Mouse (Mus musculus) midbrain, embryonic 14.5 days (tissue): ENCODE measurements at regions not wholly inside any gene's neighbourhood (a gene's known extent, or its start where the extent isn't known, plus 50 kb on each side); places are given as distances from the start of the nearest gene placed in this dataset.
A peak's percentile ranks its signal among the peaks of the same experiment; 100 is the strongest.

ENCODE experiments used
- ATAC-seq: fragments of 200-750 bp; cut with Nextera tagmentation; 2 replicates; pipeline ENCODE4 v1.8.0; 2017; ENCODE audit warnings: moderate number of reproducible peaks, moderate library complexity; ENCODE audit not compliant: low FRiP score, low TSS enrichment
- DNase-seq: peaks from one replicate; pipeline ENCODE4 v3.0.0-alpha.2; 2015
- H3K27ac ChIP-seq: fragments of 300-500 bp; sonication (generic); replicated peaks from 2 replicates; pipeline ENCODE4 v1.5.1; 2014; ENCODE audit warnings: mild to moderate bottlenecking, low read depth, low read length, moderate library complexity
- H3K27me3 ChIP-seq: fragments of 300-500 bp; sonication (generic); 2 replicates; pipeline ENCODE4 v1.6.1; 2014; ENCODE audit warnings: low read length, control low read depth, mixed read lengths; ENCODE audit not compliant: control insufficient read depth, insufficient read depth
- H3K36me3 ChIP-seq: fragments of 300-500 bp; sonication (generic); 2 replicates; pipeline ENCODE4 v1.6.1; 2014; ENCODE audit warnings: low read length, control low read depth; ENCODE audit not compliant: control insufficient read depth, insufficient read depth
- H3K4me1 ChIP-seq: fragments of 300-500 bp; sonication (generic); 2 replicates; pipeline ENCODE4 v1.6.1; 2014; ENCODE audit warnings: mild to moderate bottlenecking, antibody characterized with exemption, low read length, control low read depth; ENCODE audit not compliant: control insufficient read depth, insufficient read depth
- H3K4me2 ChIP-seq: fragments of 300-500 bp; sonication (generic); 2 replicates; pipeline ENCODE4 v1.6.1; 2014; ENCODE audit warnings: mild to moderate bottlenecking, low read length, moderate library complexity
- H3K4me3 ChIP-seq: fragments of 300-500 bp; sonication (generic); replicated peaks from 2 replicates; pipeline ENCODE4 v1.5.1; 2014; ENCODE audit warnings: low read depth, low read length
- H3K9ac ChIP-seq: fragments of 300-500 bp; sonication (generic); replicated peaks from 2 replicates; pipeline ENCODE4 v1.6.1; 2014; ENCODE audit warnings: mild to moderate bottlenecking, low read length, moderate library complexity
- H3K9me3 ChIP-seq: fragments of 300-500 bp; sonication (generic); 2 replicates; pipeline ENCODE4 v1.6.1; 2016; ENCODE audit warnings: low read length, control low read depth, mixed read lengths; ENCODE audit not compliant: control insufficient read depth
- WGBS: fragments of 180-500 bp; shearing (Covaris S2); extraction: QIAGEN DNeasy Blood & Tissue Kit; methylation state at CpG from one replicate; pipeline ENCODE4 v1.1.7; 2014; 5-methylcytosine and 5-hydroxymethylcytosine counted together

DNA sequence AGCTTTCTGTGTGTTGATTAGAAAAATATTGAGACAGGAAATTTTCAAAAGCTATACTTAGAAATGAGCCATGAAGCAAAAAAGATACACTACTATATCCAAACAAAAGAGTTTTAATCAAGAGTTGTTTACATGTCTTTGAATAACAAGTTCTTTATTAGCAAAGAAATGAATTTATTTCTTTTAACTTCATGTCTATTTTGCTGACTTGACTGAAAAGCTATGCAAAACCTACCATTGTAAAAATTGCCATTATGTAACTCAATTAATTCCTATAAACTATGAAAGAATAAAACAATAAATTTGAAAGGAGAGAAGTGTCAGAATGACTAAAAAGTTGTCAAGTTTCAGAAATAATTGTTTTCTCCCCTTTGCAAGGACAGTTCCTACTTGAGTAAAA, 1358.6 kb downstream of the Tbl1xr1 start:
- ATAC-seq, result no peak
- H3K9ac ChIP-seq, result no peak overlapping the region

DNA sequence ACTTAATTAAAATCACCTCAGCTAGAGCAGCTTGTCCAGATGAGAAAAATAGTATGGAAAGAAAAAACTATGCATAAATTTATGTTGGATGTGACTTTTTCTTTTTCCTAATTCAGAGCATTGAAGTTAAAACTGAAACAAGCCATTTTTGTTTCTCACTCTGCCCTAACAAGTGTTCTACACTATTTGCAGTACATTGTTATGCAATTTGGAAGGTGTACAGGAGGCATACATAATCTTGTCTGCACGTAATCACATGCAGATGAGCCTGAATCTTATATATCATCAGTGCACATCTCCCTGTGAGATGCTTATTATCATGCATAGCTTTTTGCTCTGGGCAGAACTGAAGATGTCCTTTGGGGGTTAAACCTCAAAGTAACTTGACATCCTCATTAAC, 1381.3 kb downstream of the Tbl1xr1 start:
- H3K27me3 ChIP-seq, result no peaks in the 10 kb centered on the region
- H3K4me1 ChIP-seq, result no peaks in the 10 kb centered on the region
- DNase-seq (peak; percentile 49), ATAC-seq (no peak)
- no peak overlapping the region for H3K27ac ChIP-seq
- H3K36me3 ChIP-seq, result no peaks in the 10 kb centered on the region
- no peaks in the 10 kb centered on the region for H3K9me3 ChIP-seq
- no peak overlapping the region for H3K9ac ChIP-seq
- H3K4me3 ChIP-seq, result no peak overlapping the region
- H3K4me2 ChIP-seq, result no peak overlapping the region
- WGBS, result 33% methylated on average over 1 of the region's 1 CpGs

More for the DNA sequence above, 1358.6 kb downstream of the Tbl1xr1 start:
- Histone ChIP-seq H3K9me3 (no peaks in the 10 kb centered on the region), H3K4me2 (no peak overlapping the region), H3K27me3 (no peaks in the 10 kb centered on the region), H3K4me3 (no peak overlapping the region), H3K4me1 (no peaks in the 10 kb centered on the region), H3K36me3 (no peaks in the 10 kb centered on the region), H3K27ac (no peak overlapping the region)
- no peak for DNase-seq

DNA sequence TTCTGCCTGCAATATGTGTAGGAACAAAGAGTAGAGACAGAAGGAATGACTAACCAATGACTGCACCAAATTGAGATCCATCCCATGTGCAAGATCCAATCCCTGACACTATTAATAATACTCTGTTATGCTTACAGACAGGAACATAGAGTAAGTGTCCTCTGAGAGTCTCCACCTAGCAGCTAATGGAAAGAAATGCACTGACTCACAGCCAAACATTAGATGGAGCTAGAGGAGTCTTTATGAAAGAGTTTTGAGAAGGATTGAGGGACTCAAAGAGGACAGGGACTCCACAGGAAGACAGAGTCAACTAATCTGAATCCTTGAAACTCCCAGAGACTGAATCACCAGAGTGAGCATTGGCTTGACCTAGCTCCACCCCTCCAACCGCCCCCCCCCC, 1423.4 kb downstream of the Tbl1xr1 start:
- H3K9ac ChIP-seq, result no peak overlapping the region
- no peaks in the 10 kb centered on the region for H3K27me3 ChIP-seq
- no peak for DNase-seq
- 90% methylated on average over 1 of the region's 1 CpGs for WGBS
- H3K4me3 ChIP-seq, result no peak overlapping the region
- no peaks in the 10 kb centered on the region for H3K36me3 ChIP-seq
- no peak overlapping the region for H3K4me2 ChIP-seq
- no peak overlapping the region for H3K27ac ChIP-seq
- ATAC-seq, result no peak
- H3K9me3 ChIP-seq, result no peaks in the 10 kb centered on the region
- no peaks in the 10 kb centered on the region for H3K4me1 ChIP-seq

DNA sequence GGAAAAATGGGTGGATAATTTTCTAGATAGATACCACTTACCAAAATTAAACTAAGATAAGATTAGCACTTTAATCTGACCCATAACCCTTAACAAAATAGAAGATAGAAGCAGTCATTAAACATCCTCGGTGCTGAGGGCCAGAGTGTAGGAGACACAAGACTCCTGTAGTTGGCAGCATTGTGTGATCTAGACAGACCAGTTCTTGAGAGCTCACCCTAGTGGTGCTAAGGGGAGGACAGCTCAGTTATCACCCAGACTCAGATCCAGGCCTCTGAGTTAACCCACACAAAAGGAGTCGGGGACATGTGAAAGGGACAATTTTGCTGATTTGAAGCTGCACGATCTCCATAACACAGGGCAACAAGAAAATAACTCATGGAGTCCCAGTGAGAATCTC, 1471.1 kb downstream of the Tbl1xr1 start:
- Histone ChIP-seq H3K4me2 (no peak overlapping the region), H3K9ac (no peak overlapping the region), H3K27me3 (no peaks in the 10 kb centered on the region), H3K36me3 (no peaks in the 10 kb centered on the region), H3K4me1 (no peaks in the 10 kb centered on the region), H3K4me3 (no peak overlapping the region), H3K9me3 (no peaks in the 10 kb centered on the region), H3K27ac (no peak overlapping the region)
- ATAC-seq (no peak), DNase-seq (no peak)
- 91% methylated on average over 3 of the region's 3 CpGs for WGBS

DNA sequence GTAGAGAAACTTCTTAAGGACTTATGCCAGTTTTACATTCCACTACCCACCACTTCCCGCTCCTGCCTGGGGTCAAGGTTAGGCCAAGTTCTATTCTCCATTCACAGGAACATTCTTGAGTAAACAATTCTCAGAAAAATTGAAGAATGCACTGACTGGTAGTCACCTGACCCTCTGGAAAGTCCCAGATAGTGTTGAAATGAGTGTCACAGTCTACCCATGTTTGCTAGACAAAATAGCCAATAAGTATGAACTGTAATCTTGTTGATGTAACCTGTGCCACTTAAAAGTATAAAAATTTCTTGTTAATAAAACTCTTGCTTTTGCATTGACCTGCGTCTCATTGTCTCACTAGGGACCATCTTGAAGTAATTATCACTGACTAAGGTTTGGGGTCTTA, 1487.9 kb downstream of the Tbl1xr1 start:
- Histone ChIP-seq H3K9ac (no peak overlapping the region), H3K27ac (no peak overlapping the region), H3K27me3 (no peaks in the 10 kb centered on the region), H3K4me2 (no peak overlapping the region), H3K9me3 (no peaks in the 10 kb centered on the region), H3K4me3 (no peak overlapping the region), H3K4me1 (no peaks in the 10 kb centered on the region), H3K36me3 (no peaks in the 10 kb centered on the region)
- ATAC-seq (no peak), DNase-seq (no peak)
- 81% methylated on average over 2 of the region's 2 CpGs for WGBS

DNA sequence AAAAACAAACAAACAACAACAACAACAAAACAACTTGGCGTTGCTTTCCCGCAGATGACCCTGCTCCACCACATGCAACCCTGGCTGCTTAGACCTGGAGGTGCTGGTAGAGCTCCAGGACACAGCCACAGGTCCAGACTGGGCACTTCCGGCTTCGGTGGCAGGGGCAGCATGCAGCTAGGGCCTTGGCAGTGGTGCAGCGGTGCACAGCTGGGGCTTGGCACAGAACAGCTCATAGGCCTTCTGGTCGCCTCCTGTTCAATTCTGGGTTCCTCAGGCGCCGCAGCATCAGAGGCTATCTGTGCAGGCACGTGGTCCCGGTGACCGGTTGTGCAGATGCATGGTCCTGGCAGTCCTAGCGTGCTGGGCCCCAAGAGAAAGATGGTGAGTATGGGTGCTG, 1492.4 kb downstream of the Tbl1xr1 start:
- no peak for DNase-seq
- no peaks in the 10 kb centered on the region for H3K36me3 ChIP-seq
- no peaks in the 10 kb centered on the region for H3K9me3 ChIP-seq

DNA sequence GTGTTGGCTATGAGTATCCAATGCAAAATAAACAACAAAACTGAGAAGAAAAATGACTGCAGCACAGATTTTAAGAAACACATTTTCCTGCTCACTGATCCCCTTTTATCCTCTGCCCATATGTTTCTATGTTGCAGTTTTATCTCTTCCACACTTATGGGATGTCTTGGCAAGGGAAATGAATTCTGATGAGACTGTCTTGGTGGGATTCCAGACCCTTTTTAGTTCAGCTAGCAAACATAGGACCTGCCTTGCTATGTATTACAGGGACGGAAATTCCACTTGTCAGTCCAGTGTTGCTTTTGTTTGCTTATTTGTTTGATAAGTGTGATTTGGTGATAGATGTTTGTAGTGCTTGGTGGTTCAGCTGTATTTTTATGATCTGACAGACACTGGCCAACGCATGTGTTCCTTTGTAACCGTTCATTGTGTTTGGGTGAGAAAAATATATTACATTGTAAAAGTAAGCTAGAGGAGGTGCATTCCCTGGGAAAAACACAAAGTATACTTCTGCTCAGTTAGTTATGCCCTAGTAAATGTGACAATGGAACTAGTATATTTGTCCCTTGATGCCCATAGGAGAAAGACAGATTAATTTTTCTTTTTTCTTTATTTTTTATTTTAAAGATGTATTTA, 1516.2 kb downstream of the Tbl1xr1 start:
- H3K4me3 ChIP-seq, result no peak overlapping the region
- ATAC-seq (no peak), DNase-seq (peak; percentile 30)
- no peaks in the 10 kb centered on the region for H3K9me3 ChIP-seq
- WGBS, result 79% methylated on average over 3 of the region's 3 CpGs
- no peaks in the 10 kb centered on the region for H3K4me1 ChIP-seq
- no peak overlapping the region for H3K9ac ChIP-seq
- H3K4me2 ChIP-seq, result no peak overlapping the region
- no peak overlapping the region for H3K27ac ChIP-seq
- no peaks in the 10 kb centered on the region for H3K36me3 ChIP-seq
- no peaks in the 10 kb centered on the region for H3K27me3 ChIP-seq

More for the DNA sequence above, 1492.4 kb downstream of the Tbl1xr1 start:
- Histone ChIP-seq H3K4me3 (no peak overlapping the region), H3K27ac (no peak overlapping the region), H3K27me3 (no peaks in the 10 kb centered on the region), H3K4me1 (no peaks in the 10 kb centered on the region), H3K4me2 (no peak overlapping the region), H3K9ac (no peak overlapping the region)
- 95% methylated on average over 12 of the region's 12 CpGs for WGBS
- no peak for ATAC-seq

DNA sequence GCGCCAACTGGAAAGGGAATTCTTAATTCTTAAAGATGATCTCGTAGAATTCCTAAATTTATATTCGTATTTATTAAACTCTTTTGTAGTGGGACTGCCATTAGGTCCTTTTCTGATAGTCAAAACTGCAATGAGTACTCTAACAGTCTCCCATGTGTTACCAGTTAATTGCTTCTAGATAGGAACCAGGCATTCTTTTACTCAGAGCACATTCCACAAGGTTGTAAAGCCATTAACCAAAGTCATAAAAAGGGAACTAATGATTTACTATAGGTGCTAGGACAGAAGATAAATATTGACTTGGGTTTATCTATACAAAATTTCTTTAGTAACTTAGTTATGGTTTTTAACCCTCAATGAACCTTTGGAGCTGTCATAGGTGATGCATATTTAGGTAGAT, 1525.0 kb downstream of the Tbl1xr1 start:
- H3K27ac ChIP-seq, result no peak overlapping the region
- H3K4me2 ChIP-seq, result no peak overlapping the region
- DNase-seq (no peak), ATAC-seq (no peak)
- H3K27me3 ChIP-seq, result no peaks in the 10 kb centered on the region
- no peaks in the 10 kb centered on the region for H3K36me3 ChIP-seq
- no peak overlapping the region for H3K9ac ChIP-seq
- no peaks in the 10 kb centered on the region for H3K4me1 ChIP-seq
- WGBS, result 83% methylated on average over 3 of the region's 3 CpGs
- H3K4me3 ChIP-seq, result no peak overlapping the region
- 0 out of 2 replicates have a peak, but pooled peaks cover 5% of the 10 kb centered on the region for H3K9me3 ChIP-seq

DNA sequence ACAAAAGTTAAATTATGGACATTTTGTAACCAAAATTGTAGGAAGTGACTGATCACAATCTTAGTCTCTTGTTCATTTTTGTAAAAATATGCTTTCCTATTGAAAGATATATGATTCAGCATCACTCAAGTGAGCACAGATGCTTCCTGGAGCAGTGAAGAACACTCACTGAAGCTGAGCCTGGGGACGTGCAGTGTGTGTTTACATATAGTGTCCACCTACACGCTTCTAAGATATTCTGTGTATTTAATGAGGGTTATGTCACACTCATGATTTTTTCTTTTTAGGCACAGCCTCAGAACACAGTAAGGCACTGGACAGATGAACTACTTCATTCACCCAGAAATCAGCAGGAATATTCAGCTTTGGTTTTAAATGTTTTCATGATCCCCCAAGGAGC, 1533.6 kb downstream of the Tbl1xr1 start:
- 83% methylated on average over 2 of the region's 2 CpGs for WGBS
- H3K9me3 ChIP-seq, result no peaks in the 10 kb centered on the region

More for the DNA sequence above, 1533.6 kb downstream of the Tbl1xr1 start:
- no peak for DNase-seq
- H3K36me3 ChIP-seq, result no peaks in the 10 kb centered on the region
- no peak overlapping the region for H3K4me3 ChIP-seq
- no peaks in the 10 kb centered on the region for H3K4me1 ChIP-seq
- no peak overlapping the region for H3K9ac ChIP-seq
- no peak overlapping the region for H3K4me2 ChIP-seq
- H3K27me3 ChIP-seq, result no peaks in the 10 kb centered on the region
- no peak overlapping the region for H3K27ac ChIP-seq
- ATAC-seq, result no peak
